Mouse (Mus musculus) bone marrow macrophage, adult 2 months (primary cell): Measurements from ENCODE around the gene Podxl2.

Experiments
- CTCF ChIP-seq: IDR thresholded peaks from 2 replicates; pipeline ENCODE4 v1.5.1; 2012; ENCODE audit warnings: low read depth, mild to moderate bottlenecking, low read length, moderate library complexity
- POLR2A ChIP-seq: IDR thresholded peaks from 2 replicates; pipeline ENCODE4 v1.6.1; 2012; ENCODE audit warnings: mild to moderate bottlenecking, low read depth, low read length, borderline replicate concordance

DNA sequence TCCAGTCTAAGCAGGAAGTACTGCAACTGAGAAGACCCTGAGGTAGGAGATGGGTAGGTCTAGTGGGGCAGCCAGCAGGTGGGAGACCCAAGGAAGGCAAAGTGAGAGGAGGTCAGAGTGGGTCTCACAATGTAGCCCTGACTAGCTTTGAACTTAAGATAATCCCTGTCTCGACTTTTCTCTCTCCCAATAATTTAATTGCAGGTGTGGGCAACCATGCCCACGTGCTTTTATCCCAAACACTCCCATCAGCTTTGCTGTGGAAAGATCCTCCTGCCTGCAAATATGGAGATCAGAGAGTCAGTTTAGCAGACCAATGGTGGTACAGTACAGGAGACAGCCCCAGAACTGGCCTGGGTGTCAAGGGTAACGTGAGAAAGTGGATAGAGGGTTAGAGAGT lies 34.6 kb downstream of the Podxl2 start:
- TF ChIP-seq POLR2A: no peak
- TF ChIP-seq CTCF: no peak
